Mouse (Mus musculus): ENCODE data around the gene Sucla2.

DNA sequence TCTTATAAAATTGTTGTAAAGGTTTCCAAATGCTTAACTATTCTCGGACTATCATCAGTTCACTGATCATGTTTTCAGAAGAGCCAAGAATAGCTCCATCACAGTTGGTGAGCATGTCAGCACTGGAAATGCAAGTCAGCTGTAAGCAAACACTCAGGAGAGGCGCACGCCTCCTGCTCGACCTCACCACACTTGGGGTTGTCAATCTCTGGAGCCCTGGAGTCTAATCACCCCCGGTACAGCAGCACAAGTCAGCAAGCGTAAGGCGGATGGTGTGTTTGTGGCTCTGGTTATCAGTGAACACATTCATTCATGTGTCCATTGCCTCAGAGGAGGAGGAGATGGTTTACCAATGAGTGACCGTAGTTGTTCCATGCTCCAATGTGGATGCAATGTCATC is 74.6 kb downstream of the Sucla2 start:
- TF ChIP-seq POLR2A (IDR thresholded peaks at IDR 0.05; ENCODE audit: borderline replicate concordance, low read depth, low read length), result no peak
- TF ChIP-seq CTCF (IDR thresholded peaks at IDR 0.05; ENCODE audit: low read depth, low read length), result no peak

Measured in bone marrow macrophage, adult 2 months (primary cell).